Mouse (Mus musculus) embryonic facial prominence, embryonic 11.5 days (tissue): ENCODE measurements around the gene Ano10. TPM values are rescaled to one million over a fixed set of nuclear protein-coding genes. Genes with fewer than 3 reads are reported as not detected.

Experiments
- ATAC-seq: fragments of 200-750 bp; cut with Nextera tagmentation; replicated peaks from 2 replicates; pipeline ENCODE4 v1.8.0; 2017; ENCODE audit warnings: low read depth; ENCODE audit not compliant: insufficient number of reproducible peaks, low FRiP score, low TSS enrichment
- DNase-seq: peaks from one replicate; pipeline ENCODE4 v3.0.0-alpha.2; 2015; ENCODE audit warnings: low spot score
- H3K27ac ChIP-seq: fragments of 300-500 bp; sonication (generic); replicated peaks from 2 replicates; pipeline ENCODE4 v1.5.1; 2014; ENCODE audit warnings: mild to moderate bottlenecking, low read depth, low read length, control low read depth
- H3K27me3 ChIP-seq: fragments of 300-500 bp; sonication (generic); 2 replicates; pipeline ENCODE4 v1.6.1; 2014; ENCODE audit warnings: mild to moderate bottlenecking, low read length, moderate library complexity, mixed read lengths; ENCODE audit not compliant: control insufficient read depth, insufficient read depth
- H3K36me3 ChIP-seq: fragments of 300-500 bp; sonication (generic); replicated peaks from 2 replicates; pipeline ENCODE4 v1.6.1; 2014; ENCODE audit warnings: low read depth, mild to moderate bottlenecking, low read length, moderate library complexity, mixed read lengths; ENCODE audit not compliant: control insufficient read depth, insufficient read depth
- H3K4me1 ChIP-seq: fragments of 300-500 bp; sonication (generic); 2 replicates; pipeline ENCODE4 v1.6.1; 2014; ENCODE audit warnings: low read length, mixed read lengths; ENCODE audit not compliant: control insufficient read depth, insufficient read depth
- H3K4me2 ChIP-seq: fragments of 300-500 bp; sonication (generic); 2 replicates; pipeline ENCODE4 v1.6.1; 2014; ENCODE audit warnings: low read depth, mild to moderate bottlenecking, control low read depth, low read length, moderate library complexity
- H3K4me3 ChIP-seq: fragments of 300-500 bp; sonication (generic); 2 replicates; pipeline ENCODE4 v1.5.1; 2014; ENCODE audit warnings: low read depth, low read length, control low read depth
- H3K9ac ChIP-seq: fragments of 300-500 bp; sonication (generic); replicated peaks from 2 replicates; pipeline ENCODE4 v1.6.1; 2014; ENCODE audit warnings: mild to moderate bottlenecking, control low read depth, low read length
- H3K9me3 ChIP-seq: fragments of 300-500 bp; sonication (generic); replicated peaks from 2 replicates; pipeline ENCODE4 v1.6.1; 2016; ENCODE audit warnings: mild to moderate bottlenecking, low read length, inconsistent platforms, mixed read lengths; ENCODE audit not compliant: control insufficient read depth
- WGBS: fragments of 180-500 bp; shearing (Covaris S2); extraction: QIAGEN DNeasy Blood & Tissue Kit; methylation state at CpG from one replicate; pipeline ENCODE4 v1.1.7; 2014; 5-methylcytosine and 5-hydroxymethylcytosine counted together
- polyA plus RNA-seq: library from polyadenylated mRNA; unstranded; fragments of >200 nt; fragmentation: Nextera tagmentation; extraction: Ambion mirVana; gene quantifications from 2 replicates; pipeline ENCODE4 v1.2.1, GENCODE M21; 2014

The Ano10 gene
- polyA plus RNA-seq, 1 experiment from 2014 or later = 35.2 TPM

GRCm38 (mm10) chr9:122187451-122187921 is 106.7 kb downstream of the Ano10 start:
- no peak overlapping the region for H3K4me3 ChIP-seq
- H3K9me3 ChIP-seq = no peaks in the 10 kb centered on the region
- DNase-seq (no peak), ATAC-seq (no peak)
- H3K36me3 ChIP-seq = no peaks in the 10 kb centered on the region
- no peaks in the 10 kb centered on the region for H3K27me3 ChIP-seq
- WGBS = 82% methylated on average over 7 of the region's 7 CpGs
- no peaks in the 10 kb centered on the region for H3K4me1 ChIP-seq
- H3K27ac ChIP-seq = no peak overlapping the region
- no peak overlapping the region for H3K4me2 ChIP-seq
- no peak overlapping the region for H3K9ac ChIP-seq

- DNase-seq (no peak), ATAC-seq (no peak)
- H3K36me3 ChIP-seq = no peaks in the 10 kb centered on the region
- H3K9ac ChIP-seq = no peak overlapping the region
- H3K4me3 ChIP-seq = no peak overlapping the region
- no peaks in the 10 kb centered on the region for H3K9me3 ChIP-seq
- H3K4me2 ChIP-seq = no peak overlapping the region
- H3K27ac ChIP-seq = no peak overlapping the region
- WGBS = 44% methylated on average over 1 of the region's 1 CpGs
- no peaks in the 10 kb centered on the region for H3K4me1 ChIP-seq
- H3K27me3 ChIP-seq = no peaks in the 10 kb centered on the region
Measured at GRCm38 (mm10) chr9:122186643-122187226, 107.5 kb downstream of the Ano10 start.

- H3K9ac ChIP-seq = no peak overlapping the region
- H3K4me2 ChIP-seq = no peak overlapping the region
- H3K4me1 ChIP-seq = no peaks in the 10 kb centered on the region
- H3K36me3 ChIP-seq = no peaks in the 10 kb centered on the region
- no peaks in the 10 kb centered on the region for H3K9me3 ChIP-seq
- H3K27ac ChIP-seq = no peak overlapping the region
- no peaks in the 10 kb centered on the region for H3K27me3 ChIP-seq
- no peak overlapping the region for H3K4me3 ChIP-seq
- 45% methylated on average over 6 of the region's 6 CpGs for WGBS
- no peak for ATAC-seq
- no peak for DNase-seq
Measured at GRCm38 (mm10) chr9:122185953-122186352, 108.3 kb downstream of the Ano10 start.

DNA sequence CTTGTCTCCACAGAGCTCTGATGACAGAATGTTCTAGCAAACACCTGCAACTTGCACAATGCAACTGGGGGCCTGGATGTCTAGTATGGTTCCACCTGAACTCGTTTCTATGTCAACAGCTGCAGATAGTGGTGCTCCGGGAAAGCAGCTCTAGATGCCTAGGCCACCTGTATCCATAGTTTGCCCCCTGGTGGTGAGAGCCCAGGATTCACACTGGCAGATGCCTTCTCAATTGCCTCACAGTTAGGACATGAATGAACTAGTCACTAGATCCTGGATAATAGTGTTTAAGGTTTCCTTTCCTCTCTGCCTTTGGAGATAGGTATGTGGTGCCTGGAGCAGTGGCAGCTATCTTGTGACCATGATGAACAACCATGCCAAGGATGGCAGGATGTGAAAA is 109.2 kb downstream of the Ano10 start:
- WGBS = 39% methylated on average over 2 of the region's 2 CpGs
- ATAC-seq (0 out of 2 replicates have a peak, but pooled peaks have one; percentile 44), DNase-seq (peak; percentile 78)
- no peak overlapping the region for H3K4me2 ChIP-seq
- H3K4me3 ChIP-seq = no peak overlapping the region
- H3K9ac ChIP-seq = no peak overlapping the region
- H3K27me3 ChIP-seq = no peaks in the 10 kb centered on the region
- H3K9me3 ChIP-seq = no peaks in the 10 kb centered on the region
- no peaks in the 10 kb centered on the region for H3K4me1 ChIP-seq
- no peaks in the 10 kb centered on the region for H3K36me3 ChIP-seq
- no peak overlapping the region for H3K27ac ChIP-seq

DNA sequence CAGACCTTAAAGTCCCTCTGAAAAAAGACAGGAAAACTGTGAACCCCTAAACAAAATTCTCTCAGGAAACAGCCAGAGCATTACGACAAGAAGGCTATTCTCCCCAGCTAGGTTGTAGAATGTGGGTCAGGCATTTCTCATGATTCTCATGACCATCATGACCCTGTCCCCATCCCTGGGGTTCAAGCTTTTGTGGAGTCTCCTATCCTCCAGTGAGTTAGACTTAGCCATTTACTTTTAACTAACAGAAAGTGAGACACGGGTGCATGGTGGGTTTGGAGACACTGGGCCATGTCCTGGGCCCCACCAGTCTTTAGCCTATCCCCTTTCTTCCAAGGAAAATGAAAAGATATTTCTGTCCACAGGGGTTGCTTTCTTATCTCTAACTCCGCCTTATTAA is 109.9 kb downstream of the Ano10 start:
- WGBS = 86% methylated on average over 3 of the region's 3 CpGs
- H3K4me2 ChIP-seq = no peak overlapping the region

DNA sequence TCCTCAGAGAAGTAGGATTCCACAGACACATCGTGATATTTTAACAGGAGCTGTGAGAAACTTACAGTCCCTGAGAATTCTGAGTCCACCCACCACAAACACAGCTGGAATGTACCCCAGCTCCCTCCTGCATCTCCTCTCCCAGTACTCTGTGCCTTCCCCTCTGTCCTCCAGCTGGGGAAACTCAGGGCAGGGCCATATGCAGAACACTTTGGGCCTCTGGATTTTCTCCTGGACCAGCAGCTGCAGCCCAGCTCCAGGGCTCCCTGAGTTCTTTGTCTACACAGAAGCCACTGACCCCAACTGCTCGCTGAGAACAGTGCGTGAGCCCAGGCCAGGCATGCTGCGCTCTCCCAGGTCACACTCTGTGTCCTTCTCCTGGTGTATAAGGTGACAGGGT is 111.1 kb downstream of the Ano10 start:
- 85% methylated on average over 4 of the region's 4 CpGs for WGBS
- DNase-seq (no peak), ATAC-seq (no peak)
- Histone ChIP-seq H3K9ac (no peak overlapping the region), H3K27ac (no peak overlapping the region), H3K4me3 (no peak overlapping the region), H3K27me3 (no peaks in the 10 kb centered on the region), H3K4me1 (no peaks in the 10 kb centered on the region), H3K9me3 (no peaks in the 10 kb centered on the region), H3K36me3 (no peaks in the 10 kb centered on the region), H3K4me2 (no peak overlapping the region)

More for the DNA sequence above, 109.9 kb downstream of the Ano10 start:
- Histone ChIP-seq H3K36me3 (no peaks in the 10 kb centered on the region), H3K9me3 (no peaks in the 10 kb centered on the region), H3K9ac (no peak overlapping the region), H3K4me1 (no peaks in the 10 kb centered on the region), H3K27me3 (no peaks in the 10 kb centered on the region), H3K4me3 (no peak overlapping the region), H3K27ac (no peak overlapping the region)
- ATAC-seq (no peak), DNase-seq (no peak)

DNA sequence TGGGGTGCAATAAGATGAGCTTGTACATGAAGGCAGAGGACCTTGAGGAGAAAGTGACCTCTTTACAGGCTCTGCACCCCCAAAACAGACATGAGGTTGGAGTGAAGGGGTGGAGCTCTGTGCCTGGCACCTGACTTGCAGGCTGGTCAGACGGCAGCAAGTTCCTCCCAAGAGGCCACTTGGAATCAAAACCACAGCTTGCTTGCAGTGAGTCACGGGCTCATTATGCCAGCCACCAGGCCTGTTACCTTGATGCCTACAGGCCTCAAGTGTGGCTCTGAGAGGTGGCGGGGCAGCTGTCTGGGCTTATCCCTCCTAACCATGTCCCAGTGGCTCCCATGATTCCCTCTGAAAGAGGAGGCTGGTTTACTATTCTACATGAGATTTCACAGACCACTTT is 114.1 kb downstream of the Ano10 start:
- H3K4me1 ChIP-seq = no peaks in the 10 kb centered on the region
- H3K4me2 ChIP-seq = no peak overlapping the region
- H3K4me3 ChIP-seq = no peak overlapping the region
- no peaks in the 10 kb centered on the region for H3K36me3 ChIP-seq
- DNase-seq = no peak
- WGBS = 81% methylated on average over 3 of the region's 3 CpGs
- no peaks in the 10 kb centered on the region for H3K27me3 ChIP-seq
- ATAC-seq = no peak
- H3K27ac ChIP-seq = no peak overlapping the region
- no peak overlapping the region for H3K9ac ChIP-seq
- no peaks in the 10 kb centered on the region for H3K9me3 ChIP-seq

DNA sequence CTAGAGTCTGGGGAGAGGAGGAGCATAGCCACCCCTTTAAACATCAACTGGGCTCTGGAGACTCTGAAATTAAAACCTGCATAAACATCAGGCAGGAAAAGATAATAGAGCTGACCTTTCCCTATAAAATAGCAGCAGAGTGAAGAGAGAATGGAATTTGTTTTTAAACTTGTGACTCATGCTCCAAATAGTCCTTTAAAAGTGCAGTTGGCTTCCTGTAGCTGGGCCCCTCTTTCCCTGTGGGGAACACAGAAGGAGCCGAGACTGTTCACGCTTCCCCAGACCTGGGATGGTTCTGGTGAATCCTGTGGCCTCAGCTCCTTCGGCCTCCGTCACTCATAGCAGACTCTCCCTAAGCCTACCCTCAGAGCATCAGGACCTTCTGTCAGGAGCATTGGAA is 115.8 kb downstream of the Ano10 start:
- no peak overlapping the region for H3K4me2 ChIP-seq
- no peaks in the 10 kb centered on the region for H3K4me1 ChIP-seq
- DNase-seq = no peak
- H3K27me3 ChIP-seq = no peaks in the 10 kb centered on the region
- no peak overlapping the region for H3K9ac ChIP-seq
- H3K4me3 ChIP-seq = no peak overlapping the region
- no peaks in the 10 kb centered on the region; the same call in 1 of the 2 replicates for H3K36me3 ChIP-seq
- 62% methylated on average over 4 of the region's 4 CpGs for WGBS
- H3K9me3 ChIP-seq = no peaks in the 10 kb centered on the region
- no peak for ATAC-seq
- H3K27ac ChIP-seq = no peak overlapping the region
